Mouse (Mus musculus) embryonic facial prominence, embryonic 10.5 days (tissue): ENCODE results near the gene Car1. TPM values are rescaled to one million over a fixed set of nuclear protein-coding genes. Genes with fewer than 3 reads are reported as not detected.
"Not testable (repeated sequence)": the region's sequence is repeated elsewhere in the genome, so short reads cannot be mapped to it uniquely, and the experiment has no call there.

Experiments
- DNase-seq: peaks from one replicate; pipeline ENCODE4 v3.0.0-alpha.2; 2017; ENCODE audit warnings: low spot score
- H3K27ac ChIP-seq: fragments of 300-500 bp; sonication (generic); replicated peaks from 2 replicates; pipeline ENCODE4 v1.5.1; 2016; ENCODE audit warnings: mild to moderate bottlenecking
- H3K27me3 ChIP-seq: fragments of 300-500 bp; sonication (generic); replicated peaks from 2 replicates; pipeline ENCODE4 v1.6.1; 2016; ENCODE audit warnings: low read depth, mild to moderate bottlenecking; ENCODE audit not compliant: poor library complexity, severe bottlenecking
- H3K36me3 ChIP-seq: fragments of 300-500 bp; sonication (generic); replicated peaks from 2 replicates; pipeline ENCODE4 v1.6.1; 2016; ENCODE audit warnings: mild to moderate bottlenecking, moderate library complexity
- H3K4me1 ChIP-seq: fragments of 300-500 bp; sonication (generic); 2 replicates; pipeline ENCODE4 v1.6.1; 2016
- H3K4me3 ChIP-seq: fragments of 300-500 bp; sonication (generic); 2 replicates; pipeline ENCODE4 v1.5.1; 2016; ENCODE audit warnings: mild to moderate bottlenecking, moderate library complexity
- H3K9me3 ChIP-seq: fragments of 300-500 bp; sonication (generic); 2 replicates; pipeline ENCODE4 v1.6.1; 2016; ENCODE audit warnings: mild to moderate bottlenecking
- WGBS: fragments of 180-500 bp; shearing (Covaris S2); methylation state at CpG from one replicate; pipeline ENCODE4 v1.1.7; 2016; 5-methylcytosine and 5-hydroxymethylcytosine counted together
- polyA plus RNA-seq: library from polyadenylated mRNA; unstranded; fragments of >200 nt; fragmentation: Nextera tagmentation; extraction: Ambion mirVana; gene quantifications from 2 replicates; pipeline ENCODE4 v1.2.1, GENCODE M21; 2016

Gene Car1
- 0.15 and 0.16 TPM in 2 replicates for polyA plus RNA-seq

- no peaks in the 10 kb centered on the region for H3K27me3 ChIP-seq
- no peak for DNase-seq
- 98% methylated on average over 1 of the region's 1 CpGs for WGBS
- H3K4me1 ChIP-seq = no peaks in the 10 kb centered on the region
- H3K27ac ChIP-seq = no peak within 1 kb of the TSS
- H3K4me3 ChIP-seq = no peak within 1 kb of the TSS
- H3K36me3 ChIP-seq = no peaks in the 10 kb centered on the region
- no peaks in the 10 kb centered on the region for H3K9me3 ChIP-seq
Measured at GRCm38 (mm10) chr3:14808211-14808610, at the start of gene Car1. Gene Car1 (minus strand): TSS chr3:14808368.

- no peak for DNase-seq
- no peaks in the 10 kb centered on the region for H3K36me3 ChIP-seq
Measured at GRCm38 (mm10) chr3:14857874-14858273, 49.7 kb upstream of the Car1 start.

GRCm38 (mm10) chr3:14854446-14854845, 46.3 kb upstream of the Car1 start:
- Histone ChIP-seq H3K4me3 (no peak overlapping the region), H3K27ac (no peak overlapping the region), H3K9me3 (no peaks in the 10 kb centered on the region), H3K27me3 (no peaks in the 10 kb centered on the region), H3K36me3 (no peaks in the 10 kb centered on the region), H3K4me1 (no peaks in the 10 kb centered on the region)
- WGBS = 62% methylated on average over 1 of the region's 1 CpGs
- DNase-seq = no peak

More at GRCm38 (mm10) chr3:14857874-14858273, 49.7 kb upstream of the Car1 start:
- H3K4me3 ChIP-seq = no peak overlapping the region
- no peaks in the 10 kb centered on the region for H3K27me3 ChIP-seq
- WGBS = 81% methylated on average over 3 of the region's 3 CpGs
- H3K27ac ChIP-seq = no peak overlapping the region
- no peaks in the 10 kb centered on the region for H3K9me3 ChIP-seq
- peaks cover 6% of the 10 kb centered on the region for H3K4me1 ChIP-seq

- no peak for DNase-seq
- H3K36me3 ChIP-seq = no peaks in the 10 kb centered on the region
Measured at GRCm38 (mm10) chr3:14853966-14854365, 45.8 kb upstream of the Car1 start.

GRCm38 (mm10) chr3:14848587-14849254, 40.6 kb upstream of the Car1 start:
- H3K4me3 ChIP-seq = no peak overlapping the region
- no peaks in the 10 kb centered on the region for H3K27me3 ChIP-seq
- WGBS = 90% methylated on average over 2 of the region's 2 CpGs
- no peak for DNase-seq
- H3K27ac ChIP-seq = no peak overlapping the region
- H3K4me1 ChIP-seq = no peaks in the 10 kb centered on the region
- no peaks in the 10 kb centered on the region for H3K9me3 ChIP-seq
- no peaks in the 10 kb centered on the region for H3K36me3 ChIP-seq

More at GRCm38 (mm10) chr3:14853966-14854365, 45.8 kb upstream of the Car1 start:
- Histone ChIP-seq H3K9me3 (no peaks in the 10 kb centered on the region), H3K27ac (no peak overlapping the region), H3K4me1 (no peaks in the 10 kb centered on the region), H3K27me3 (no peaks in the 10 kb centered on the region), H3K4me3 (no peak overlapping the region)
- WGBS = 79% methylated on average over 5 of the region's 5 CpGs

- H3K36me3 ChIP-seq = no peaks in the 10 kb centered on the region
- H3K4me1 ChIP-seq = no peaks in the 10 kb centered on the region
- DNase-seq = no peak
- no peaks in the 10 kb centered on the region for H3K27me3 ChIP-seq
- H3K27ac ChIP-seq = no peak overlapping the region
- WGBS = 85% methylated on average over 3 of the region's 3 CpGs
- H3K4me3 ChIP-seq = no peak overlapping the region
- no peaks in the 10 kb centered on the region for H3K9me3 ChIP-seq
Measured at GRCm38 (mm10) chr3:14839466-14840118, 31.4 kb upstream of the Car1 start.

- Histone ChIP-seq H3K4me1 (no peaks in the 10 kb centered on the region), H3K27ac (no peak overlapping the region), H3K9me3 (no peaks in the 10 kb centered on the region), H3K27me3 (no peaks in the 10 kb centered on the region), H3K36me3 (no peaks in the 10 kb centered on the region), H3K4me3 (no peak overlapping the region)
- 95% methylated on average over 1 of the region's 1 CpGs for WGBS
- no peak for DNase-seq
Measured at GRCm38 (mm10) chr3:14838936-14839335, 30.8 kb upstream of the Car1 start.

- DNase-seq = no peak
Measured at GRCm38 (mm10) chr3:14832766-14833165, 24.6 kb upstream of the Car1 start.

GRCm38 (mm10) chr3:14831219-14831835, 23.2 kb upstream of the Car1 start:
- Histone ChIP-seq H3K4me3 (no peak overlapping the region), H3K36me3 (no peaks in the 10 kb centered on the region), H3K4me1 (no peaks in the 10 kb centered on the region), H3K27me3 (no peaks in the 10 kb centered on the region), H3K27ac (no peak overlapping the region), H3K9me3 (no peaks in the 10 kb centered on the region)
- DNase-seq = no peak
- WGBS = 85% methylated on average over 5 of the region's 5 CpGs

More at GRCm38 (mm10) chr3:14832766-14833165, 24.6 kb upstream of the Car1 start:
- Histone ChIP-seq H3K27ac (no peak overlapping the region), H3K9me3 (no peaks in the 10 kb centered on the region), H3K27me3 (no peaks in the 10 kb centered on the region), H3K36me3 (no peaks in the 10 kb centered on the region), H3K4me3 (no peak overlapping the region), H3K4me1 (no peaks in the 10 kb centered on the region)

GRCm38 (mm10) chr3:14828896-14829295, 20.7 kb upstream of the Car1 start:
- Histone ChIP-seq H3K4me3 (no peak overlapping the region), H3K36me3 (no peaks in the 10 kb centered on the region), H3K27ac (no peak overlapping the region), H3K4me1 (no peaks in the 10 kb centered on the region), H3K9me3 (no peaks in the 10 kb centered on the region), H3K27me3 (no peaks in the 10 kb centered on the region)
- no peak for DNase-seq

GRCm38 (mm10) chr3:14819844-14820504, 11.8 kb upstream of the Car1 start:
- H3K4me3 ChIP-seq = no peak overlapping the region
- H3K9me3 ChIP-seq = no peaks in the 10 kb centered on the region
- WGBS = 93% methylated on average over 1 of the region's 1 CpGs
- no peak overlapping the region for H3K27ac ChIP-seq
- no peaks in the 10 kb centered on the region for H3K36me3 ChIP-seq
- no peaks in the 10 kb centered on the region for H3K4me1 ChIP-seq
- no peak for DNase-seq
- H3K27me3 ChIP-seq = no peaks in the 10 kb centered on the region

- not testable (repeated sequence) for H3K4me3 ChIP-seq, DNase-seq, H3K27ac ChIP-seq, H3K36me3 ChIP-seq, H3K27me3 ChIP-seq, H3K9me3 ChIP-seq, H3K4me1 ChIP-seq
- WGBS = 90% methylated on average over 1 of the region's 1 CpGs
Measured at GRCm38 (mm10) chr3:14815396-14815795, 7.2 kb upstream of the Car1 start.
